Mouse (Mus musculus) left cerebral cortex, adult 11 months (tissue): ENCODE measurements around the gene Nkd2.

Experiments used
- DNase-seq: peaks from one replicate; pipeline ENCODE4 v3.0.0; 2022; ENCODE audit warnings: low spot score

The Nkd2 gene

DNA sequence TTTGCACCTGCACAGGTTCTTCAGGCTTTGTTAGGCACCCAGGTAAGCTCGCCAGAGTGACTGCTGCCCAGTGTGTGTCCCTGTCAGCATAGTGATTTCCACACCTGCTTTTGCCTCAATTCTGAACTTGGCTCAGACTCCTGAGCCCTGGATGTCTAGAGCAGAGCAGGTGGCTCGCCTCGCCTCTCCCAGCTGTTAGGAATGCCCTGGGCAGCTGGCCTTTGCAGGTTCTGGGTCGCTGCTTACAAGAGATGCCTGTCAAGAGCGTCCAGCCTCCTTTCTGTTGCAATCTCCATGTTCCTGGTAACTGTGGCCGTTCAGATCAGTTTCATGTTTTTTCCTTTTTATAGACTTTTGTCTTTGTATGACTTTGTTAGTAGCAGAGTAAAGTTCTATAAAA lies 31.1 kb downstream of the Nkd2 start:
- DNase-seq, result no peak

- DNase-seq, result no peak
These were observed 33.2 kb downstream of the Nkd2 start for GRCm38 (mm10) chr13:73814181-73814580.

- DNase-seq, result no peak
These were observed 34.5 kb downstream of the Nkd2 start for GRCm38 (mm10) chr13:73812936-73813335.

DNA sequence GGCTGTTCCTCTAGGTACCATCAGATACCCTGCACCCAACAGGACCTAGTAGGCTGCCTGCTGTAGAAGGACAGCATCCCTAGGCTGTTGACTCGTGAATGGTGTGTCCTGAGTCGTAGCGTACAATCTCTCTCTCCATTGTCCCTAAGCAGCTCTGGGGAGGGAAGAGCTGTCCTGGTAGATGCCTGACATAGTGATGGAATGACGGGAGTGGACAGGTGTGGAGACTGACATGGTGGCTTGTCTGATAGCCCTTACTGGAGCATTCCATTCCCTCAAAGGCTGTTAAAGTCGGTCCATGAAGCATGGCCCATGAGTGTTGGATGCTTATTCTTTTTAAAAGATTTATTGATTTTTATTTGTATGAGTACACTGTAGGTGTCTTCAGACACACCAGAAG lies 42.5 kb downstream of the Nkd2 start:
- no peak for DNase-seq

DNA sequence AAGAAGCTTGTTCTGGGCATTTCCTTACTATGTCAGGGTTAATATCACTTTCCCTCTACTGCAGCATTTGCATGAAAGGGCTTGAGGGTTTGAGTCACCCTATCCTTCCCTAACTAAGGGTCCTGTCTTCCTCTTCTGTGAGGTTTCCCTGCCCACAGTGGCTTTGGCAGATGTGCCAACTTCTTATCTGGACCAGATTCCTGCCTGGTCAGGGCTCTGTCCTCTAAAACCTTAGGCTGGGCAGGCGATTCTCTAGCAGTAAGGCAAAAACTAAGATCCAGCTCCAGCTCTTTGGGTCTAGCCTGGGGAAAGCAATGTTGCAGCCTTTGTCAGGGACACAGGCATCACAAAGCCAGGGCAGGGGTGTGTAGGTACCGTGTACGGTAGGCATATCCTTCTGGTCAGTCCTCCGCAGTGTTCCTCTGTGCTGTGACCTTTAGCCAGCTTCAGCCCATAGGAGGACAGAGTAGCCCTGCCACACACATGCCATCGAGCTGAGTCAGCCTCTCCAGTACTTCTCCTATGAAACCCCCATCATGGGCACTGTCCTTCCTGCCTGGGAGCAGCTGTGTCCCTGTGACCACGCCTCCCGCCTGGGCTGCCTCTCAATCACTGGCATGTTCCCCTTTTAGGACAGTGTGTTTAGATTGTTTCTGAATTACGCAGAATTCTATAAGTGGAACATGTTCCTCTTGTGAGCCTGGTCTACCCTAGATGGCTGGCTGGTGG lies 43.8 kb downstream of the Nkd2 start:
- peak; percentile 22 for DNase-seq

DNA sequence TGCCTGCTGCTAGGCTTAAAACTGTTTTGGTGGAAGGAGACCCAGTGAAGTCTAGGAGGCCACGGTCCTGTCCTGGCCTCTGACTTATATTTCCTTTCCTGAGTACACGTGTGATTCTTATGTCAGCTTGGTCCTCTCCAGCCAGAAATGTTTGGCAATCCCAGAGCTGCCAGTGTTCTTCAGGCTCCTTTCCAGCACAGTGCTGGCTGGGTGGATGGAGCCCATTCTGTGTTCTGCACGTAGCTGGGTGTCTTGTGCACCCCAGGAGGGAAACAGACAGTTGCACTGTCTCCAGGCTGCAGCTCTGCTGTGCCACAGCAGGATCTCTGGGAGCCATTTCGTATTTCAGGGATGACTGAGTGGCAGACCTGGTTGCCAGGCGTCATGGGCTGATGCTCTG lies 48.3 kb downstream of the Nkd2 start:
- DNase-seq, result no peak

DNA sequence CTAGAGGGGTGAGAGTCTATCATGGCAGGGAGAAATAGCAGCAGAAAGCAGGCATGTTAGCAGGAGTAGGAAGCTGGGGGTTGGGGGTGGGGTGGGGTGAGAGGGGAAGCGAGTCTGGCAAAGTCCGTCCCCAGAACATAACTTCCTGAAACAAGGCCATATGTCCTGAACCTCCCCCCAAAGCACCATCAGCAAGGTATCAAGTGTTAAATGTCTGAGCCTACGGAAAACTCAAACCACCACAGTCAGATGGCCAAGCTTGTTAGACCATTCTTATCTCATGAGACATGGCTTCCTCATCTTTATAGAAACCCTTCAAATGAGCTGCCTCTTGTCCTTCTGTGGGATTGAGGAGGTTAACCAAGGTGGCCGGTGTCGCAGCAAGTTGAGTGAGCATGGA lies 54.3 kb downstream of the Nkd2 start:
- no peak for DNase-seq

DNA sequence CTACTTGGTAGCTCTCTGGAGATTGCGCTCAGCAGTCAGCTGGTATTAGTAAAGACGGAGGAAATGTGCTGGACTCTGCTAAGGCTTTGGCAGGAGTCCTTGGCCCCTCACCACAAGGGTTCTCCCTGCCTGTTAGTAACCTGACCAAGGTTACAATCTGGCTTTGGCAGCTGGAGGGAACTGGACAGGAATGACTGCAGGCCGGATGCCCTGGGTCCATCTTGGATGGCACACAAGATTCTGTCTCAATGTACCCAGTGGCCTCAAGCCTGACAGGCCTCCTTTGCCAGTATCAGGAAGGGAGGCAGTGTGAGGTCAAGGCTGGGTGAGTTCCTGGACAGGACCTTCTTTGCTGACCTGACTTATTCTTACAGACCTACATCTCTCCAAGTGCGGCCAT lies 55.3 kb downstream of the Nkd2 start:
- no peak for DNase-seq

GRCm38 (mm10) chr13:73782486-73782885 lies 64.9 kb downstream of the Nkd2 start:
- DNase-seq, result no peak

- no peak for DNase-seq
These were observed 69.9 kb downstream of the Nkd2 start for GRCm38 (mm10) chr13:73777578-73777977.

DNA sequence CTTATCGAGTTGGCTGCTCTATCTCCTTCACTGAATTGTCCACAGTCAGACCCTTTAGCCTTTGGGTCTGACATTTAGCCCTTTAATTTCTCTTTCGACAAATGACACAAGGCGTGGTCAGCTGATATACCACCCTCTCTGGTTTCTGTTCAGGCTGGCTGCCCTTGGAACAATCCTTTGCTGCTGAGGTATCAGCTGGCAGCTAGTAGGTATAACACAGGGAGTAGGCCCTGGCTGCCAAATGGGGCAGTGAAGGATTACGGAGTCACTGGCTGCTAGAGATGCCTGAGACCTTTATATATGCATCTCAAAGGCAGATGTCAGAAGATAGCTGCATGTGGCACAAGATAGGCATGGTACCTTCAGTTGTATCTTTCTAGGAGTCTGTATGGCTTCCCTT lies 71.6 kb downstream of the Nkd2 start:
- no peak for DNase-seq

GRCm38 (mm10) chr13:73773519-73774205 lies 73.8 kb downstream of the Nkd2 start:
- DNase-seq, result no peak

GRCm38 (mm10) chr13:73772655-73773054 lies 74.8 kb downstream of the Nkd2 start:
- no peak for DNase-seq

- no peak for DNase-seq
These were observed 76.3 kb downstream of the Nkd2 start for GRCm38 (mm10) chr13:73771131-73771530.

DNA sequence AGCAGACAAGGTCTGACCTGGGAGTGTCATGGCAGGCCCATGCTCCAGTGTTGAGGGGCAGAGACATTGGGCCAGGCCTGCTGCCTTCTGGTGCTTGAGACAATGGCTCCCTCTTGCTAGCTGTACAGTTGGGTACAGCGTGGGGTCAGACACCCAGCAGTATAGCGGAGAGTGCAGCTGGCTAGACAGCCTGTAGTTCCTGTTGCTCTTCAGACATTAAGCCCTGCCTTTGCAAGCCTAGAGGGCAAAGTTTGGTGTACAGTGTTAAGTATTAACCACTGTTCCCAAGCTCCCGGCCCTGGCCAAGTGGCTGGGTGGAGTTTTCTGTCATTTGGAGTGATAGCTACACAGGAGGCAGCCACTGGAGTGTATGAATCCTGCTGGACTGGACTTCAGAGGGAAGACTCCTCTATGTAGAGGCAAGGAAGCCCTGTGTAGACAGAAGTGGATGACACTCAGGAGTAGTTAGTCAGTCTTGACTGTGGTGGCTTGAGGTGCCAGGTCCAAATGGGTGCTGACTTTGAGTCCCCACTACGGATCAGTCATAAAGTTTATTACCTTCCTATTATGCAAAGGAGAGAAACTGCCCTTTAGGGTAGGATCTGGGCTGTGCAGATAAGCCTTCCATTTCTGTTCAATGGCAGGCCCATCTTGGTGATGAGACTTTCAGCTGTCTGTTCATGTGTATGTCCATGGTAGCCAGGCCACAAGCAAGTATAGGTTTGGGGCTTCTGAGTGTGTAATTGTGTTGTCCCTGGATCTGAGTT lies 77.3 kb downstream of the Nkd2 start:
- no peak for DNase-seq
